Mouse (Mus musculus): ENCODE results near the gene Acer1. TPM values are rescaled to one million over a fixed set of nuclear protein-coding genes. Genes with fewer than 3 reads are reported as not detected.
A peak's percentile ranks its signal among the peaks of the same experiment; 100 is the strongest.

Gene Acer1
- total and polyA plus RNA-seq, 2 experiments from 2014 or later: not detected

DNA sequence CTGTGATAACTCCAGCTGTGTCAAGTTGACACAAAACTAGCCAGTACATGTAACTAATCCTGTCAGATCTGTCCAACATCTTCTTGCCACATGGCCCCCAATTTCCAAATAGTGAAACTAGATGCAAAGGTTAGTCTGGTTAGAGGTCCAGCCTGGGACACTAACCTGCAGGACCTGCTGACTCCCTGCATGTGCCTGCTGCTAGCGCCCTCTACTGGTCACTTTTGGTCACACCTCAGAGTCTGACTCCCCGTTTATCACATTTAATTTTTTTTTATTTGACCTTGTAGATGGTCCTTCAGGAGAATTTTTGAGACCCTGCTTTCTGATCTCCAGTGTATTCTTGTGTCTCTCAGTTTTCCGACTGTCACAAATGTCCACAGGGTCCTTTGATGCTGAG is 31.0 kb downstream of the Acer1 start:
- Histone ChIP-seq H3K4me2 (ENCODE audit: low read depth, low read length, poor library complexity, severe bottlenecking) (no peak overlapping the region), H3K4me3 (ENCODE audit: low read depth, low read length) (no peak overlapping the region), H3K36me3 (ENCODE audit: insufficient read depth, low read length) (no peaks in the 10 kb centered on the region), H3K27me3 (ENCODE audit: insufficient read depth, low read length) (no peaks in the 10 kb centered on the region), H3K9me3 (ENCODE audit: low read length) (0 out of 2 replicates have a peak, but pooled peaks cover 4% of the 10 kb centered on the region), H3K9ac (replicated peaks; ENCODE audit: low read length, poor library complexity, severe bottlenecking) (no peak overlapping the region), H3K27ac (ENCODE audit: low read depth, low read length) (no peak overlapping the region), H3K4me1 (ENCODE audit: insufficient read depth, low read length) (no peaks in the 10 kb centered on the region)
- WGBS: 13% methylated on average over 3 of the region's 3 CpGs
- TF ChIP-seq CTCF (IDR thresholded peaks at IDR 0.05): peak; percentile 67
- DNase-seq (ENCODE audit: low spot score) (no peak), ATAC-seq (ENCODE audit: low FRiP score) (no peak)

DNA sequence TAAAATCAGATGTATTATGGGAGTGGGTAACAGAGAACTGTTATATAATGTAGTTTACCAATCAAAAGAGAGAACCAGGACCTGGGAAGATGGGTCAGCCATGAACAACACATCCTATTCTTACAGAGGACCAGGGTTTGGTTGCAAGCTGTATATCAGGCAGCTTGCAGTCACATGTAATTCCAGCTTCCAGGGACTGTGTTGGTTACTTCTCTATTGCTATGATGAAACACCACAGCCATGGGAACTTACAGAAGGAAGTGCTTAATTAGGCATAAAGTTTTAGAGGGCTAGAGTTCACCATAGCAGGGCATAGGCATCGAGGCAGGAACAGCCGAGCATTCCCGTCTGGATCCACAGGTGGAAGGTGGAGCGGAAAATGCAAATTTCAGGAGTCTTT is 43.2 kb downstream of the Acer1 start:
- Histone ChIP-seq H3K9me3 (ENCODE audit: low read length) (no peaks in the 10 kb centered on the region), H3K27ac (ENCODE audit: low read depth, low read length) (no peak overlapping the region), H3K27me3 (ENCODE audit: insufficient read depth, low read length) (no peaks in the 10 kb centered on the region), H3K4me1 (ENCODE audit: insufficient read depth, low read length) (peaks cover 9% of the 10 kb centered on the region), H3K4me2 (ENCODE audit: low read depth, low read length, poor library complexity, severe bottlenecking) (no peak overlapping the region), H3K4me3 (ENCODE audit: low read depth, low read length) (no peak overlapping the region), H3K36me3 (ENCODE audit: insufficient read depth, low read length) (no peaks in the 10 kb centered on the region), H3K9ac (replicated peaks; ENCODE audit: low read length, poor library complexity, severe bottlenecking) (no peak overlapping the region)
- no peak for DNase-seq (ENCODE audit: low spot score)
- WGBS: 82% methylated on average over 4 of the region's 4 CpGs
- ATAC-seq (ENCODE audit: low FRiP score): no peak
- no peak for TF ChIP-seq CTCF (IDR thresholded peaks at IDR 0.05)

GRCm38 (mm10) chr17:56936731-56937130 is 45.2 kb downstream of the Acer1 start:
- H3K9ac ChIP-seq (replicated peaks; ENCODE audit: low read length, poor library complexity, severe bottlenecking): no peak overlapping the region
- no peaks in the 10 kb centered on the region for H3K36me3 ChIP-seq (ENCODE audit: insufficient read depth, low read length)
- H3K4me3 ChIP-seq (ENCODE audit: low read depth, low read length): no peak overlapping the region
- no peak overlapping the region for H3K4me2 ChIP-seq (ENCODE audit: low read depth, low read length, poor library complexity, severe bottlenecking)
- no peak overlapping the region for H3K27ac ChIP-seq (ENCODE audit: low read depth, low read length)
- TF ChIP-seq CTCF (IDR thresholded peaks at IDR 0.05): no peak
- no peaks in the 10 kb centered on the region for H3K27me3 ChIP-seq (ENCODE audit: insufficient read depth, low read length)
- no peaks in the 10 kb centered on the region for H3K9me3 ChIP-seq (ENCODE audit: low read length)
- no peak for ATAC-seq (ENCODE audit: low FRiP score)
- DNase-seq (ENCODE audit: low spot score): no peak
- 97% methylated on average over 7 of the region's 7 CpGs for WGBS
- H3K4me1 ChIP-seq (ENCODE audit: insufficient read depth, low read length): peaks cover 19% of the 10 kb centered on the region

DNA sequence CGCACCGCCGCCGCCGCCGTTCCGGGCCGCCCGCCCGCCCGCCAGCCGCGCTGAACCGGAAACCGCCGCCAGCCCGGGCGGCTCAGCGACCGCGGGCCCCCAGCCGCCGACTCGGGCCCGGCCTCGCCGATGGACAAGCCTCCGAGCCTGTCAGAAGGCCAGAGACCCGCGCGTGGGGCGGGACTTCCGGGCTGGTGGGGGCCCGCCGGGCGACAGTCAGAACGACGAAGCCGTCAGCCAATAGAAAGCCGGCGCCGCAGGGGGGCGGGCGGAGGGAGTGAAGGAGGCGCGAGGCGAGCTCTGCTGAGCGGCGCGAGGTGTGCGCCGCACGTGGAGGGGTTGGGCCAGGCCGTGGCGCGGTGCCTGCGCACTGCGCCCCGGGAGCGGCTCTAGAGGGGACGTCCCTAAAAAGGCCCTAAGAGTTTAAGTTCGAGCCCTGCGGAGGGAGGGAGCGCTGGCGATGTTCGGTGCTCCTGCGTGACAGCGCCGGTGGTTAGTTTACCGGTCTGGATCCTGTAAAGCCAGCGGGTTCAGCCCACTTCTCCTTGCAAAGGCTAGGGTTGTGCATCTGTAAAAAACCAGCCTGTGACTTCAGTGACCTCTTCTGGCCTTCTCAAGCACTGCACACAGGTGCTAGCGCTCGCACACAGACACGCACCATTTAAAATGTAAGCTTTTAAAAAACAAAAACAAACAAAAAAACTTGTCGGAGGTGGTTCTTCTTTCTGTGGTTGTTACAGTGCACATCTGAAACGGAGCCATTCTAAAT is 46.4 kb downstream of the Acer1 start, which contains the start of gene Mllt1:
Gene Mllt1 (minus strand): TSS at position 53 of the 769 bp plus-strand sequence.
- Histone ChIP-seq H3K36me3 (ENCODE audit: insufficient read depth, low read length) (no peaks in the 10 kb centered on the region), H3K4me3 (ENCODE audit: low read depth, low read length) (peak within 1 kb of the TSS; percentile 92), H3K27me3 (ENCODE audit: insufficient read depth, low read length) (no peaks in the 10 kb centered on the region), H3K9me3 (ENCODE audit: low read length) (no peaks in the 10 kb centered on the region), H3K9ac (replicated peaks; ENCODE audit: low read length, poor library complexity, severe bottlenecking) (peak within 1 kb of the TSS; percentile 94), H3K27ac (ENCODE audit: low read depth, low read length) (peak within 1 kb of the TSS; percentile 86), H3K4me2 (ENCODE audit: low read depth, low read length, poor library complexity, severe bottlenecking) (peak within 1 kb of the TSS; percentile 86), H3K4me1 (ENCODE audit: insufficient read depth, low read length) (peaks cover 19% of the 10 kb centered on the region)
- ATAC-seq (ENCODE audit: low FRiP score) (peak; percentile 98), DNase-seq (ENCODE audit: low spot score) (peak; percentile 99)
- peak; percentile 73 for TF ChIP-seq CTCF (IDR thresholded peaks at IDR 0.05)
- WGBS: 4% methylated on average over 47 of the region's 76 CpGs

- DNase-seq (ENCODE audit: low spot score): peak; percentile 5
These were observed 47.2 kb downstream of the Acer1 start for GRCm38 (mm10) chr17:56934545-56935330.

DNA sequence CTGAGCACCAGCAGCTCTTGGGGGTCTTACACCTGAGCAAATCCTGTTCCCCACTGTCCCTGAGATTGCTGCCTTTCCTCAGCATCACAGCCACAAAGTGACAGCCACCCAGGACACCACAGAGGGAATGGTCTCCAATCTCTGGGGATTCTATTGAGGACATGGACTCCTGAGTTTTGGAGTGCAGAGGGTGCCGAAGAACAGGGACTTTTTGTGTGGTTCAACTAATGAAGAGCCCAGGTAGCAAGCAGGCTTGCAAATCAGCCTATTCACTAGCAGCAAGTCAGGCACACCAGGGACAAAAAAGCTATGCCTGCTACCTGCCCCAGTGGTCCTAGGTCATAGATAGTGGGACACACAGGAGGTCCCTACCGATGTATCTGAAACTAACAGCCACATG is 48.5 kb downstream of the Acer1 start:
- Histone ChIP-seq H3K27me3 (ENCODE audit: insufficient read depth, low read length) (no peaks in the 10 kb centered on the region), H3K9me3 (ENCODE audit: low read length) (no peaks in the 10 kb centered on the region), H3K27ac (ENCODE audit: low read depth, low read length) (no peak overlapping the region), H3K4me2 (ENCODE audit: low read depth, low read length, poor library complexity, severe bottlenecking) (peak overlapping the region; percentile 86), H3K4me3 (ENCODE audit: low read depth, low read length) (no peak overlapping the region), H3K36me3 (ENCODE audit: insufficient read depth, low read length) (no peaks in the 10 kb centered on the region), H3K4me1 (ENCODE audit: insufficient read depth, low read length) (peaks cover 19% of the 10 kb centered on the region), H3K9ac (replicated peaks; ENCODE audit: low read length, poor library complexity, severe bottlenecking) (0 out of 2 replicates have a peak overlapping the region, but pooled peaks have one; percentile 33)
- DNase-seq (ENCODE audit: low spot score) (no peak), ATAC-seq (ENCODE audit: low FRiP score) (no peak)
- no peak for TF ChIP-seq CTCF (IDR thresholded peaks at IDR 0.05)
- WGBS: 88% methylated on average over 2 of the region's 2 CpGs

More at GRCm38 (mm10) chr17:56934545-56935330, 47.2 kb downstream of the Acer1 start:
- H3K9ac ChIP-seq (replicated peaks; ENCODE audit: low read length, poor library complexity, severe bottlenecking): peak overlapping the region; percentile 94
- H3K4me1 ChIP-seq (ENCODE audit: insufficient read depth, low read length): peaks cover 19% of the 10 kb centered on the region
- 1% methylated on average over 21 of the region's 45 CpGs for WGBS
- H3K4me3 ChIP-seq (ENCODE audit: low read depth, low read length): peak overlapping the region; percentile 92
- no peaks in the 10 kb centered on the region for H3K9me3 ChIP-seq (ENCODE audit: low read length)
- peak overlapping the region; percentile 86 for H3K27ac ChIP-seq (ENCODE audit: low read depth, low read length)
- H3K4me2 ChIP-seq (ENCODE audit: low read depth, low read length, poor library complexity, severe bottlenecking): peak overlapping the region; percentile 86
- H3K27me3 ChIP-seq (ENCODE audit: insufficient read depth, low read length): no peaks in the 10 kb centered on the region
- H3K36me3 ChIP-seq (ENCODE audit: insufficient read depth, low read length): no peaks in the 10 kb centered on the region
- no peak for TF ChIP-seq CTCF (IDR thresholded peaks at IDR 0.05)
- ATAC-seq (ENCODE audit: low FRiP score): peak; percentile 44
